Mouse (Mus musculus) adipose tissue, adult 10 weeks (tissue): ENCODE results near the gene Hmga2. TPM values are rescaled to one million over a fixed set of nuclear protein-coding genes. Genes with fewer than 3 reads are reported as not detected.

Experiments
- polyA plus RNA-seq: library from polyadenylated mRNA; stranded (reverse); fragments of 350-450 nt; fragmentation: Illumina TruSeq; extraction: RNeasy Lipid Tissue Mini Kit (QIAGEN cat#74804); gene quantifications from one replicate; pipeline ENCODE4 v1.2.3, GENCODE M21; 2014; ENCODE audit warnings: low read depth, low replicate concordance

The Hmga2 gene
- 0.32 TPM for polyA plus RNA-seq

DNA sequence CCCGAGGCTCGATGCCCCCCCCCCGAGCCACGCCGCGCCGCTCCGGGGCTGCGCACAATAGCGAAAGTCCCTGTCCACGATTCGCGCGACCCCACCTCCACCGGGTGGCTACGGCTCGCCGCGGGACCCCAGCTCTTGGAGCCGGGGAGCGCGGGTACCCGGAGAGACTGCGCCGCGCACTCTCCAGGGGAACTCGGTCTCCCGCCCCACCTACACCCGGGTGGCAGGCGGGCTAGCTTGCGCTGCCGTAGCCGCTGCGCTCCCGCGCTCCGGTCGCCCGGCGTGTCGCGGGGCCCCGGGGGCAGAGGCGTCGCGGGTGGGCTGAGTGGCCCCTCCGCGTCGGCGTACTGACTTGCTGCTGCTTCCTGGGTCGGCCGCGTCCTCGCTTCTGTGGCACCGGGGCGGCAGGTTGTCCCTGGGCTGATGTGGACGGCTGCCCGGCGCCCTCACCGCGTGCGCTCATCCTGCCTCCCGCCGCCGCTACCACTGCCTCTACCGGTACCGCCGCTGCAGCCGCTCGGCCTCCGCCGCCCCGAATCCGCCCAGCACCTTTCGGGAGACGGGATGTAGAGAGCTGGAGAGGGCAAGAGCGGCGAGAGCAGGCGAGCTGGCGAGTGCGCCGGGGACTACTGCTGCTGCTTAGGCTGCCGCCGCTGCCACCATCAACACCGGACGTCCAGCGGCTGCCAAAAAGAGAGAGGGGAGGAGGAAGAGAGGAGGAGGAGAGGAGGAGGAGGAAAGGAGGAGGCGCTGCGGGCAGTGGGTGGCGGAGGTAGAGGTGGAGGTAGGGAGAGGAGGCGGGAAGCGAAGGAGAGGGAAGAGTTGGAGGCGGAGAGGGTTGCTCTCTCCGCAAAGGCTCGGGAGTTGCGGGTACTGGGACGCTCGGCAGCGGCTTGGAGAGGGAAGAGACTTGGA lies at the start of gene Hmga2:
Hmga2 (minus strand) TSS at position 869 of the 915 bp plus-strand sequence.

Other genes with a start within 250 kb of the Hmga2 start
- gene Llph, start 249.4 kb downstream of the Hmga2 start, polyA plus RNA-seq, result 40.1 TPM